Mouse (Mus musculus) thymus, adult 18-20 months (tissue): ENCODE measurements around the gene Bloc1s3.

Experiments
- DNase-seq, 2 experiments: peaks; one replicate each; pipeline ENCODE4 v3.0.0; 2022; ENCODE audit warnings: mixed read lengths in 2 of 2

Gene Bloc1s3

DNA sequence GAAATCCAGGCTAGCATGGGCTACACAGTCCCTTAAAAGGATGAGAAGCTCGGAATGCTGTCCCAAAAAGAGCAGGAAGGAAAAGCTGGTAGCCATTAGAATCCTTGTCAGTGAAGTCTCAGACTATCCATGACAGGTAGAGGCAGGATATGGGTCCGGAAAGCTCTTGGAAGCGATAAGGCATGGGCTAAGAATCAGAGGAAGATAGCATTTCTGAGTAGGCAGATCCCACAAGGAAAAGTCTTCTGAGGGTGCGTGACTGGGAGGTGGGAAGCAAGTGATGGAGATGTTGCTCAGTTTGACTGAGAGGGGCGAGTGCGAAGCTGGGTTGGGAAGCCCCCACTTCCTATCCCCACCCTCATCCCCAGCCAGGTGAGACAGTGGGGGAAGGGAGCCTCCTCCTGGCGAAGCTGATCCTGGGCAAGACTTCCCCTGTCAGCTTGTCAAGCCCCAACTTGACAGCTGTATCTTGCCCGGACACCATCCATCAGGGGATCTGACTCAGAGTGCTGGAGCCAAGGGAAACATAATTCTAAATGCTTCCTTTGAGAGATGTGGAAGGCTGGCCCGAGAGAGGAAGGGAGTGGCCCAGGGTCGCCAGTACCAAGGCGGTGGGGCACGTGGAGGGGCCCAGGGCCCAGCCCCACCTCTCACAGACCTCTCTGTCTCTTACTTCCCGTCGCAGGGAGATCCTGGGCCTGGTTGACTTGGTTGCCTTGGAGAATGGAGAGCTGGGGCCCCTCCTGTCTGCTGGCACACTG lies 30.4 kb downstream of the Bloc1s3 start:
- DNase-seq: no peak

DNA sequence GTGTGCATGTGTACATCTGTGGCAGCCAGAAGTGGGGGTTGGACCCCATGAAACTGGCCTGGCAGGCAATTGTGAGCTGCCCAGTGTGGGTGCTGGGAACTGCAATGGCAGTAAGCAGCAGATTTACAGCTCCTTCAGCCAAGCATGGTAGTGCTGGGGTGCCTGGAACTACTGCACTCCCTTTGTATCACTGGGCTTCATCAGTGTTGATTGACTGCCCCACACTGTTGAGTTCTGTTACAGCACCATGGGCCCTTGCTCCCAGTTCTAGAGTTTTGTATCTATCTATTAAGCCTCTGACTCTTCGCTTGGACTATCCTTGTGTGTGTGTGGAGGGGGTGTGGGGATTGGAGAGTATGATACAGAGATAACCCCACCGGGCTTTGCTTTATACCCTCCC lies 31.1 kb downstream of the Bloc1s3 start:
- no peak for DNase-seq

DNA sequence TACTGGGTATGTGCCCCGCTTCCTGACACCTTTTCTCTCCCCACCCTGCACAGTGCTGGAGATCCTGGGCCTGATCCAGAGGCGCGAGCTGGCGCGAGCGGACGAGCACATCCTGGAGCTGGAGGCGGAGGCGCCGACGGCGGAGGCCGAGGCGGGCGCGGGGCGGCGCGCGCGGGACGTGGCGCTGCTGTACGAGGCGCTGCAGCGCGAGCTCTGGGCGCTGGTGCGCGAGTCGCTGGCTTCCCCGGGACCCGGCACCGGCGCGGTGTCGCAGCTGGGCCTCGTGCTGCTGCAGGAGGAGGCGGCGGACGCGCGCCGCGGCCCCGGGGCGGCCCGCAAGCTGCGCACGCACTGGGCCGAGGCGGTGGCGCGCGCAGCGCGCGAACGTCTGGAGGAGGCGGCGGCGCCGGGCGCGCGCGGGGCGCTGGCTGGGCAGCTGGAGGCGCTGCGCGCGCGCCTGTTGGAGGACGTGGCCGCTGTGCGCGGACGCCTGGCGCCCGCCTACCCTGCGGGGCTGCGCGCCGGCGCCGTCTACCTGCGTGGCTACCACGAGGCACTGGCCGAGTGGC lies 34.2 kb downstream of the Bloc1s3 start:
- peak in 1 of 2 experiments; percentile 24 for DNase-seq

DNA sequence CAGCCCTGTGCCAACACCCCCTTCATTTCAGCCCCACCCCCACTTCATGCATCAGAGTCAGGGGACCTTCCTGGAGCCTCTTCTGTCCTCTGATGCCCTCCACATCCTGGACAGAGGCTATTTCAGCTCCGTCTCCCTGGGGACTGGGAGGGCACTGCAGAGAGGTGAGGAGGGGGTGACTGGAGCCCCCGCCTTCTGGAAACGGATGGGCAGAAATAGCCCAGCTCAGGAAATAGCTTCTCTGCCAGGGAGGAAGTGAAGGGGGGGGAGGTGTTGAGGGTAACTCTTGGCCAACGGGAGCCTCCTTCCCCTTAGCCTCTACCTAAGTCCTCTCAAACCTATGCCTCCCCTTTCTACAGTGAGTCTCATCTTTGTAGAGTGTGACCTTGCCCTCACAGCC lies 35.8 kb downstream of the Bloc1s3 start:
- no peak for DNase-seq

DNA sequence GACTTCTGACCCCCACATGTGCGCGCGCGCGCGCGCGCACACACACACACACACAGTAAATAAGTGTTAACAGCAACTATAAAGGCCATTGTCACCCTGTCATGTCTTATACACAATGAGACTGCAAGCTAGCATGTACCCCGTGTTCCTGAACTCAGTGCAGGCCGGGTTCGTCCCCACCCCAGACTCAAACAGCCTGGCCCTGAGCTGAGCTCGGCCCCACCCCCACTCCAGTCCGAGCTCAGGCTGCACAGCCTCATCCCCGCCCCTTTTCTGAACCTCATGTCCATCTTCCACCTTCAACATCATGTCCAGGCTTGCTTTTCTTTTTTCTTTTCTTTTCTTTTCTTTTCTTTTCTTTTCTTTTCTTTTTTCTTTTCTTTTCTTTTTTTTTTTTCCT lies 37.9 kb downstream of the Bloc1s3 start:
- DNase-seq: no peak

DNA sequence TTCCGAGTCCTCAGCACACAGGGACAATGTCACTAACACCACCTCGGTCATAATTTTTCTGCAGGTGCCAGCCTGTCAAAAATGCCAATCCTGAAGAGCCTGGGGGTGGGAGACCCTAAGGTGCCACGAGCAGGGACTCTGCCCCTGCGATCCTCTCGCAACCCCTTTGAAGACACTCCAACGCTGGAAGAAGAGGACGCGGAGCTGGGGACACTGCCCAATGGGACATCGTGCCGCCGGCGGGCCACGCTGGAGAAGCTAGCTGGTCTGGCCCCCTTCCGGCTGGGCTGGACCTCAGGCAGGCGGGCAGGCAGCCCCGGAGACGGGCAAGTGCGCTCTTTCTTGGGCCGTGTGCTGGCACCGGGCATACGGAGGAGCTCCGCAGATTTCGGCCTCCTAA lies 38.8 kb downstream of the Bloc1s3 start:
- DNase-seq: no peak

DNA sequence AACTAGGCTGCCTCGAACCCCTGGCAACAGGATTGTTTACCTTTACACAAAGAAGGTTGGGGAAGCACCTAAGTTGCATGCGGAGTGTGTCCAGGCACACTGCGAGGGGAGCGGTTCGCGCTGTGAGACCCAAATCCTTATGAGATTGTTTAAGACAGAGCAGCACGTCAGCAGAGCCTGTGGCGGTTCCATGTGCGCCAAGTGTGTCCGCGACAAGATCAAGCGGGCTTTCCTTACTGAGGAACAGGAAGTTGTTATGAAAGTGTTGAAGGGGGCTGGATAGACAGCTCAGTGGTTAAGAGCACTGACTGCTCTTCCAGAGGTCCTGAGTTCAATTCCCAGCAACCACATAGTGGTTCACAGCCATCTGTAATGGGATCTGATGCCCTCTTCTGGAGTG lies 39.9 kb downstream of the Bloc1s3 start:
- DNase-seq: no peak

DNA sequence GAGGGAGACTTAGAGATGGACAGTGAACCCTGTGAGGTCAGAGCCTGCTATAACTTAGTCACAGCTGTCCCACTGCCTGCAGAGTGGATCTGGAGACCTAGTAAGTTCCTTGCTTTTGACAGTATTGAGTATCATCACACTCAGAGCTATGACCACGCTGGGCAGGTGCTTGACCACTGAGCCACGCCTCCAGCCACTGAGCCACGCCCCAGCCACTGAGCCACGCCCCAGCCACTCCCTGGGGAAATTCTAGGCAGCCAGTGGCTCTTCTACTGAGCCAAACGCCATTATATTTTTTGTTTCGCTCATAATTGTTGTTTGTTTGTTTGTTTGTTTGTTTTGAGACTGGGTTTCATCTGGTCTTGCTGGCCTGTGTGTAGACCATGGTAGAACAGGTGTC lies 40.5 kb downstream of the Bloc1s3 start:
- DNase-seq: no peak

DNA sequence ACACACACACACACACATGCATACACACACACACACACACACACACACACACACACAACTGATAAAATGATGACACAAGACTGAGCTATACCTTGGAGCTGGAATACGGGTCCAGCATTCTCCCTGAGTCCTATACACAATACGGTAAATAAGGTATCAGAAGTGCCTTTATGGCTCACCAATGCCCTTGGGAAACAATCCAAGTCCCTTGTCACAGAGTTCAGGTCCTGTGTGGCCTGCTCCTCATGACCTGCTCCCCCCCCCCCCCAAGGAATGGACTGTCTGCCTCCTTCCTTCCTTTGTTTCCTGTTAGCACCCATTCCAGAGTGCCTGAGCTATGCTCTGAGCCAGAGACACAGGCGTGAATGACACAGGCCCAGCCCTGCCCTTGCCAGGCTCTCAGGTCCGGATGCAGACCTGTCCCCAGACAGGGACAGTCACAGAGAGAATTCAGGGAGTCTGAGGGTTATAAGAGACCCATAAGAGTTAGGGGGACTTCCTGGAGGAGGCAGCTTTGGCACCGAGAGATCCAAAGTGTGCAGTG lies 41.5 kb downstream of the Bloc1s3 start:
- no peak for DNase-seq

DNA sequence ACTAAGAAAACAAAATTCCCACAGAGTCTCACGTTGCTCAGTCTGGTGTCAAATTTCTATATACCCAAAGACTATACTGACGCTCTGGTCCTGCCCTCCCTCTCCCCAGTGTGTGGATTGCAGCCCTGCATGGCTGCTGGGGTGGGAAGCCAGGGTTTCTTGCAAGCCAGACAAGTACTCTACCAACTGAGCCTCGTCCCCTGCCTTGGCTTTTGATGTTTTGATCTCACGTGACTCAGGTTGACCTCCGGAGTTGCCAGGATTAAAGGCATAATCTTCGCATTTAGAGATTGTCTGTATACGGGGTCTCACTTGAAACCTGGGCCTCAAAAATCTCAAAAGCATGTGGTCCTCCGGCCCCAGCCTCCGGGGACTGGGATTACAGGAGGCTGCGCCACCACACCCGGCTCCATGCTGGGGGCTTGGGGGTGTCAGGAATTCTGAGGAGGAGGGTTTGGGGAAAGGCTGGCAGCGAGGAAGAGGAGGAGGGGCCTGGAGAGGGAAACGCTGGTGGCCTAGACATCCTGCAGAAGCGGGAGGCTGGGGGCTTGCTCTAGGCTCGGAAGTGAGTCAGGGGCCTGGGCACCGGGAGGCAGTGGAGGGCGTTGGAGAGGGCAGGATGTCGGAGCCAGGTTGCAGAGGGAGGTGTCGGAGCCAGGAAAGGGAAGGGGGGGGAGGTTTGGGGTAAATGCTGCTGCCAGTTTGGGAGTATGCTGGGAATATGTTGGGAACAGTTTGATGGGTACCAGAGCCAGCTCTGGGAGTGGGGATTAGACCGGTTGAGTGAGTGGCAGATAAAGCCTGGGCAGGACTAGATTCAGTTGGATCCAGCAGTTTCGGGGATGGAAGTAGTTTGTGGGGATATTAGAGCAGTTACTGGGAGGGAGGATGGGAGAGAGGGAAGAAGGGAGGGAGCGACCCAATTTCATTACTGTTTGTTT lies 43.5 kb downstream of the Bloc1s3 start:
- DNase-seq: no peak

DNA sequence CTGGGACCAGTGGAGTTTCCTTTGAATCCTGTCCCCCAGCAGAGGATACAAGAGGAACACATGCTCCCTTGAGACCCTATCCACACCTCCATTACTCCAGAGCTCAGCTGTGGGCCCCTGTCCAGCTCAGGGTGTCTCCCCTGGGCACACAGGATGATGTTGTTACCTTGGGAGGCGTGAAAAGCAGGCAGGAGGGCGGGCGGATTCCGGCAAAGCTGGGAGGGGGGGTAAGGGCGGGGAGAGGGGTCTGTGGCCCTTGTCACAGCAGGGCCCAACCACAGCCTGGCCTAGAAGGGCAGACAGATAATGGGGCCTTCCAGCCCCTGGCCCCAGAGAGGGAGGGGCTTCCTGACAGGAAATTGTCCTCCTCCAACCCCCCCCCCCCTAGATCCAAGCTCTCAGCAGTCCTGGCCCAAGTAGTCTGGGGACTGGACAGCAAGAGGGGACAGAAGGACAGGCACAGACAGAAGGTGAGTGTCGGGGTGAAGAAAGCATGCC lies 45.2 kb downstream of the Bloc1s3 start, which contains the start of gene Exoc3l2:
Gene Exoc3l2, plus strand, starts transcription at position 448 of the 498 bp plus-strand sequence.
- no peak for DNase-seq

DNA sequence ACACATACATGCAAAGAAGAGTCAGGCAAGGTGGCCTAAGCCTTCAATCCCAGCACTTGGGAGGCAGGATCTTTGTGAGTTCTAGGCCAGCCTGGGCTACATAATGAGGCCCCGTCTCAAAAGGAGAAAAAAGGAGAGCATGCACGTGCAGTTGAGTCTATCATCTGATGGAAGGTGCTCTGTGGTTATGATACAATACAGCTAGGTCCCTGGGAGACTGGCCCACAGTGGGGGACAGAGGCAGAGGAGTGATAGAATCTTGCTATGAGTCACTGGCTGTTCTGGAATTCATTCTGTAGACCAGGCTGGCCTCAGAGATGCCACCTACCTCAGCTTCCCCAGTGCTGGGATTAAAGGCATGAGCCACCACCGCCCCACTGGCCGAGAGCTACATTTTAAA lies 45.7 kb downstream of the Bloc1s3 start:
- DNase-seq: no peak

DNA sequence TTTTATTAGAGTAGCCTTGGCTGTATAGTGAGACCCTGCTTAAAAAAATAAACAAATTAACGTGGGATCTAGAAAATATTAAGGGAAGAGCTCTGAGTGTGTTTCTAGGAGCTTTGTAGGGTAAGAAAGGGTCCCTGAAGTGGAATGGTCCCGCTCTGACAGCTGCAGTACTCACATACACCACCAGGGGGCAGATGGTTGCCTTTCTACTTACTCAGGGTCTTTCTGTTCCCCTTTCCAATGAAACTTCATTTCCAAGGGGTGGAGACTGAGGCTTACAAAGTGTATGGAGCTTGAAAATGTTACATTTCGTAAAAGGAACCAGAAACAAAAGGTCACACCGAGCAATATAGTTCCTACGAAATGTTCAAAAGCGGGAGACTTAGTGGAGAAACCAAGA lies 46.7 kb downstream of the Bloc1s3 start:
- no peak for DNase-seq

DNA sequence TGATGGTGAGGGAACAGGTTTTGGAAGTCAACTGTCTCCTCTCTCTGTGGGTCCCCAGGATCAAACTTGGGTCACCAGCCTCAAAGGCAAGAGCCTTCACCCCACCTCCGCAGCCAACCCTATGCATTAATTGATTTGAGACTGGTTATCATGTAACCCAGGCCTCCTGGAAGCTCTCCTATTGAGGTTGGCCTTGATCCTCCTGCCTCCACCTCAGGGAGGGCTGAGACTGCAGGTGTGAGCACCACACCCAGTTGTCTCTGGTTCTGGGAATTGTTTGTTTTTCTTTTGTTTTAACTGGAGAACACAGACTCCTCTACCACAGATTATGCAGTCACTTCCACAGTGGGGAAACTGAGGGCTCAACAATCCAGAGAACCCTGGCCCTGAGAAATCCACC lies 47.7 kb downstream of the Bloc1s3 start:
- no peak for DNase-seq

DNA sequence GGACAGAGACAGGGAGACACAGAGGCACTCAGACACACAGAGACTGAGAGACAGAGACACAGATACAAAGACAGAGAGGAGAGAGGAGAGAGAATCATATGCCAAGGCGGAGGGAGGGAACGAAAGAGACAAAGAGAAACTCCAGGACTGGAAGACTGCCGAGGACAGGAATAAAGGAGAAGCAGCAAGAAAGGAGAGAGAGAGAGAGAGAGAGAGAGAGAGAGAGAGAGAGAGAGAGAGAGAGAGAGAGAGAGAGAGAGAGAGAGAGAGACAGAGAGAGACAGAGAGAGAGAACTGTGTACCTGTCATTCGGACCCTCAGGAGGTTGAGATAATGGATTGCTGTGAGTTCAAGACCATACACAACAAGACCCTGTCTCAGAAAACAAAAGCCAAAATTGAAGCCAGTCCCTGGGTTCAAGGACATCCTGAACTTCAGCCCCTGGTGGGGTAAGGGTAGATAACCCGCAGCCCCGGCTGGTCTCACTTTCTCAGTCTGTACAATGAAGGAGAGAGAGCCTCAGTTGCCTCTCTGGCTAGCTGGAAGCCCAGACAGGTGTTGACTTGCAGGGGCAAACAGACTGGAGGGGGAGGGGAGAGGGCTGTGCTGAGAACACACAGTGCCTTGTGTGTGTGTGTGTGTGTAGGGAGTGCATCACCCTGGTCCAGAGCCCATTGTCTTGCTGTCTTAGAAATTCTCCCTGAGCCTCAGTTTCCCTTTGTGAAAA lies 48.9 kb downstream of the Bloc1s3 start:
- DNase-seq: no peak

DNA sequence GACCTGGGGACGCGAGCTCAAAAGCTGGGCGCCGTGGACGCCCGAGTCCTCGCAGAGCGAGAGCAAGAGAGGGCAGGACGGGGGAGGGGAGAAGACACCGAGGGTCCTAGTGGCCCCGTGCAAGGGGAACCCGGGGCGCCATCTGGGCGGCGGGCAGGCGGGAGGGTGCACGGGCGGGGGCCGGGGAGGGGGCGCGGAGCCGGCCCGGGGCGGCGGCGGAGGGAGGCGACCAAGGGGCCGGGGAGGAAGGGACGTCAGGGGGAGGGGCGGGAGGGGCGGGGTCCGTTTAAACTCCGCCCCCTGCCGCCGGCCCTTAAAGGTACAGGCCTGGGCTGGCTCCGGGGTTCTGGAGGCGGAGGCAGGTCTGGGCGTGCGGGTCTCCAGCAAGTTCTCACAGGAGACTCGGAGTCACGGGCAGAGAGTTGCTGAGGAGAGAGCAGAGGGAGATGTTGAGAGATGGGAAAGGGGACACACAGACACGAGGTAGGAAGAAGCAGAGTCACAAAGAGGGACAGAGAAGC lies 49.5 kb downstream of the Bloc1s3 start, which contains the start of gene Mark4:
Gene Mark4, minus strand, starts transcription at position 231 of the 521 bp plus-strand sequence.
- DNase-seq: peak; percentile 63 to 69

DNA sequence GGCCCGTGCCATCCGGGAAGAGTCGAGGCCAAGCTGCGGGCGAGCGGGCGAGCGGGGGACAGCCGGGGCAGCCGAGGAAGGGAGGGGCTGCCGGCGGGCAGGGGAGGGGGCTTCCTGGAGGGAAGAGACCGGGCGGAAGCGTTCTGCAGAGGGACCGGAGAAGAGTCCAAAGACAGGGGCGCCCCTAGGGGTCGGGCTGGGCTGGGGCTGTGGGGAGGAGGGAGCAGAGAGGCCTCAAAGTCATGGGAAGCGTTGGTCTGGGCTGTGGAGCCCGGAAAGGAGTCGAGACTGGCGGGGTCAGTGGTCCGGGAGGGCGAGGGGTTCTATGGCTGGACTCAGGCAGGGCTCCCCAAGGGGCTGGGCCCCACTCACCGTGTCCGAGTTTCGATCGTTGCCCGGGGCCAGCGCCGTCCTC lies 50.1 kb downstream of the Bloc1s3 start:
- DNase-seq: peak; percentile 71 to 73

DNA sequence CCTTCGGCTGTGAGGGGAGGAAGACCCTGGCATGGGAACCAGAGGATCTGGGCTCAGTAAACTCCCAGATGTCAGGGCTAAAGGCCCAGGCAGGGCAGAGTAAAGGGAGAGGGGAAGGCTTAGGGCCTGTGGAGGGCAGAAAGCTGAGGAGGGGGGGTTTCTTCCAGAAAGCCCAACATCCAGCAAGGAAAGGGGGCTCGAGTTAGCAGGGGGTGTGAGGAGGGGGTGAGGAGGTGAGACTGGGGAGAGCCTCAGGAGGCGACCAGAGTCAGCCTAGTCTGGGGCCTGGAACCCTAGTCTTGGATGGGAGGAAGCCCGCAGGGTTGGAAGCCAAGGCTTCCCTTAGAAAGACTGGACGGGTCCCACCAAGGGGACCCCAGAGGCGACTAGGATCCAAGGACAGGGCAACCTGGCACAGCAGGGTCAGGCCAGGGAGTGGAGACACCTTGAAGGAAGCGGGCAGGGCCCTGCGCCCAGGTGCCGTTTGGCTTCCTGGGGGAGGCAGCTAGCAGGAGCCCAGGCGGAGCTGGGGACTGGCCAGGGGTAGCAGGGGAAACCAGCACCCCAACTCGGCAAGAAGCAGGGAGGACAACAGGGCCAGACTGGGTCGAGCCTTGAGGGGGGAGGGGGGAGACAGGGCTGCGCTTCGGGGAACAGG lies 50.6 kb downstream of the Bloc1s3 start:
- no peak for DNase-seq

DNA sequence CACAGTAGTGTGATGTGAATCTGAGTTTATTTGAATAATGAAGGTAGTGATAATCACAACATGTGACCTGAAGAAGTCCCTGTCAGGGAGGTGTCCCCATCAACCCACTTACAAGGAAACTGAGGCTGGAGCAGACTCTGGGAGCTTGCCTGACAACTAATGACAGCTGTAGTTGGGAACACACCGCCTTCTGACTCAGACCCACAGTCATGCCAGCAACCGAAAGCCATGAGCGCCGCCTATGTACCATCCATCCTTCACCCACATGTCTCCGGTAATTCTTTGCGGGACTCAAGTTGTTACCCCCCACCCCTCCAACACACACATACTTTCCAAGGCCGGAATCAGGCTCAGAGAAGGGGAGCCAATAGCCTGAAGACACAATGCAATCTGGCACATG lies 51.5 kb downstream of the Bloc1s3 start:
- no peak for DNase-seq

DNA sequence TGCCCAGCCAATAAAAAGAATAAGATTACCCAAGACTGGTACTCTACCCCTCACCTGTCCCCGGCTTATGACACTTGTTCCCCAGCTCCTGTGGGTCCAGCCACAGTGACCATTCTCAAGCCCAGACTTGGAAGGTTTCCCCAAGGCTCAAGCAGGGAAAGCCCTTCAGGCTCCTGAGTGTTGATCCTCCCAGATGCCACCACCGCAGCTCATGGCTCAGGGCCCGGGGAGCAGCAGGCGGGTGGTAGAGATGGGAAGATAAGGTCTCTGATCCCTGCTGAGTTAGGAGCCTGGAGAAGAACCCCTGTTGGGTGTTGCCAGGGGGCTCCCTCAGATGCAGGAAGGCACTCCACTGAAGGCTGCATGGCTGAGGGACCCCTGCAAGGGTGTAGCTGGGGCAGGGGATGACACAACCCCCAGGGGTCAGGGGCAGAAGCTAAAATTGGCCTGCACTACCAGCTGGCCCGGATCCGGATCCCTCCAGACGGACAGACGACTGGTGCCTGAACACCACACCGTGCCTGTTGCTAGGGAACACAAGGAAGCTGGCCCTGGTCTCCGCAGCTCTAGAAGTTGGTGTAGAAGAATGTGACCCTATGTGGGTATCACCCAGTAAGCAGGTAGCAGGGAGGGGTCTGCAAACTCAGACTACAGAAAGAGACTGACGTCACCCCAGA lies 52.2 kb downstream of the Bloc1s3 start:
- DNase-seq: no peak

DNA sequence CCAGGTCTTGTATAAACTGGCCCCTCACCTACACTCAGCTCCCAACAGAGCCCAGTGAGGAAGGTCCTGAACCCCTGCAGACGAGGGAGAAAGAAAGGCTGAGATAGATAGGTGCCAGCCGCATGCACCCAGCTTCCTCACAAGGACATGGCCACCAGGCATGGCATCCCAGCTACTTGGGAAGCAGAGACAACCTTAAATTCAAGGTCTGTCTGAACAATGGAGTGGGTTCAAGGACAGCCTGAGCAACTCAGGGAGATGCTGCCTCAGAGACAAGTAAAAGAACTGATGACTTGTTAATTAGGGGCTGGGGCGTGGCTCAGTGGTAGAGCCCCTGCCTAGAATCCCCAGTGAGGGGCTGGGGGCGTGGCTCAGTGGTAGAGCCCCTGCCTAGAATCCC lies 53.0 kb downstream of the Bloc1s3 start:
- no peak for DNase-seq
